Mouse (Mus musculus): Measurements from ENCODE around the gene Hdgfl2. TPM values are rescaled to one million over a fixed set of nuclear protein-coding genes. Genes with fewer than 3 reads are reported as not detected.
"Not testable (repeated sequence)": the region's sequence is repeated elsewhere in the genome, so short reads cannot be mapped to it uniquely, and the experiment has no call there.

The Hdgfl2 gene
- polyA plus RNA-seq, 1 experiment from 2014 or later, result 96.8 TPM

DNA sequence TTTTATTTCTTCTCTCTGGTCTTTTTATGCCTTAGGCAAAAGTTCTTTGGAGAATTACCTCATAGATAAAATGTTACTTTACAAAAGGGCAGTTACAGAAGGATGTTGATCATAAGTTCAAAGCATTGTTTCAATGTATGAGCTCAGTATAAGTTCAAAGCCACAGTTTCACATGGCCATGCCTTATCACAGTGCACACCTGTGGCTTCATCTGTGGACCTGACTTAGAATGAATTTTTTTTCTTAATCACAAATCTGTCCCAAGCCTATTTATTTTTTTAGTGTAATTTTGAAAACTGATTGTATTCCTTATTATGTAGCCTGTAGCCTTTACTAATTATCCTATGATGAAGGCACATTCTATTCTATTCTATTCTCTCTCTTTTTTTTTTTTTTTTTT, 24.5 kb upstream of the Hdgfl2 start:
- no peaks in the 10 kb centered on the region for H3K4me1 ChIP-seq (ENCODE audit: control insufficient read depth, insufficient read depth, low read length)
- no peaks in the 10 kb centered on the region; the same call in 1 of the 2 replicates for H3K36me3 ChIP-seq (ENCODE audit: control insufficient read depth, insufficient read depth, low read length)
- no peaks in the 10 kb centered on the region for H3K9me3 ChIP-seq (ENCODE audit: control insufficient read depth, low read length)
- no peak for ATAC-seq (ENCODE audit: low read depth)
- no peak overlapping the region for H3K4me2 ChIP-seq (ENCODE audit: low read depth, low read length)
- H3K27ac ChIP-seq (ENCODE audit: low read depth, low read length), result no peak overlapping the region
- no peak overlapping the region for H3K9ac ChIP-seq (replicated peaks; ENCODE audit: low read depth, low read length)
- no peak overlapping the region for H3K4me3 ChIP-seq (ENCODE audit: low read depth, low read length)
- H3K27me3 ChIP-seq (ENCODE audit: control insufficient read depth, insufficient read depth, low read length), result no peaks in the 10 kb centered on the region

DNA sequence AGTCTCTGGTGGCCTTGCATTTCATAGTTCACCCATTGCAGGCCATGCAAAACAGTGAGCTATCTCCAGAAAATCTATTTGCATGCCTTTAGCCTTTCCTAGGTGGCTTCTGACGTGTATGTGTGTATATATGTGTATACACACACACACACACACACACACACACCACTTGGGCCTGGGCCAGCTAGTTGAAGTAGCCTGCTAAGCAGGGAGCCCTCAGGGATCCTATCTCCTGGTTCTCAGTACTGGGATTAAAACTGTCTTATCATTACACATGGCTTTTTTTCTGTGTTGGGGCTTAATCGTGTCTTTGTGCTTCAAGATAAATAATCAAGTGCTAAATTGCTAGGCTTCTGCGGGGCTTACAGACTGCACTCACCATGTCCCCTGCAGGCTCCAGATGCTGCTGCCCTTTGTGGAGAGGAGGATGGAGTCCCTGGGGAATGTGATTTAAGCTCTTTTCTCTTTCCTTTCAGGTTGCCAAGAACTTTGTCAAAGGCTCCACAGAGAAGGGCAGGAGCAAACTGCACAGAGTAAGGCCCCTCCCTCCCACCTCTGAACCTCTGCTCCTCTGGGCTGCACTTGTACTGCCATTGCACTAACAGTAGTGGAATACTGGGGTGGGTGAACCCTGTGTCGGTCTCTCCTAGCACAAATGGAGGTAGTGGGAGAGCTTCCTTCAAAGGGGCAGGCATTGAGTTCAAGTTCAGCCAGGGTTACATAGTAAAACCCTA, 23.3 kb upstream of the Hdgfl2 start:
- no peaks in the 10 kb centered on the region for H3K4me1 ChIP-seq (ENCODE audit: control insufficient read depth, insufficient read depth, low read length)
- no peaks in the 10 kb centered on the region for H3K9me3 ChIP-seq (ENCODE audit: control insufficient read depth, low read length)
- no peaks in the 10 kb centered on the region for H3K27me3 ChIP-seq (ENCODE audit: control insufficient read depth, insufficient read depth, low read length)
- no peak overlapping the region for H3K9ac ChIP-seq (replicated peaks; ENCODE audit: low read depth, low read length)
- H3K4me3 ChIP-seq (ENCODE audit: low read depth, low read length), result no peak overlapping the region
- no peak overlapping the region for H3K4me2 ChIP-seq (ENCODE audit: low read depth, low read length)
- no peak for ATAC-seq (ENCODE audit: low read depth)
- no peaks in the 10 kb centered on the region; the same call in 1 of the 2 replicates for H3K36me3 ChIP-seq (ENCODE audit: control insufficient read depth, insufficient read depth, low read length)
- 51% methylated on average over 4 of the region's 4 CpGs for WGBS
- H3K27ac ChIP-seq (ENCODE audit: low read depth, low read length), result no peak overlapping the region

DNA sequence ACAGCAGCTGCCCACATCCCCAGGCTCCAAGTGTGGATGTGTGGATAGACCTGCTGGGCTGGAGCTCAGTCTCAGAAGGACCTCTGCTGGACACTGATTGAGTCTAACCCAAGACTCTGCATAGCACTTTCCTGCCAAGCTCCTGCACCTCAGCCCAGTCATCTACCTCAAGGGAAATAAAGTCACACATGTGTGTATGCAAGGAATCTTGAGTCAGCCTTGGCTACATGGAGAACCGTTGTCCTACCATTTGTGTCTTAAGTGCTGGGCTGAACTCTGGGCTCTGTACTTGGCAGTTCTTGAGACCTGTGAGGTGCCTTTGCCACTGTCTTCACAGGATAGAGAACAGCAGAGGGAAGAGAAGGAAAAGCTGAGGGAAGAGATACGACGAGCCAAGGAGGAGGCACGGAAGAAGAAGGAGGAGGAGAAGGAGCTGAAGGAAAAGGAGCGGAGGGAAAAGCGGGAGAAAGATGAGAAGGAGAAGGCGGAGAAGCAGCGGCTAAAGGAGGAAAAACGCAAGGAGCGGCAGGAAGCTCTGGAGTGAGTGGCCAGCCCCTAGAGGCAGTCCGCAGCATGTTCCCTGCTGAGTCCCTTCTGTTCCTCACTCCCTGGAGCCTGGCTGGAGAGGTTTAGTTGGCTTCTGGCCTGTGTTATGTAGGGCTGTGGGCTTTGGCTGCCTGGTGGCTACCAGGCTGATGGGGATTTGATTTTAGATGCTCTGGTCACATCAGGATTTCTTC, 21.9 kb upstream of the Hdgfl2 start:
- no peak overlapping the region for H3K4me2 ChIP-seq (ENCODE audit: low read depth, low read length)
- H3K4me3 ChIP-seq (ENCODE audit: low read depth, low read length), result no peak overlapping the region
- H3K27me3 ChIP-seq (ENCODE audit: control insufficient read depth, insufficient read depth, low read length), result no peaks in the 10 kb centered on the region
- ATAC-seq (ENCODE audit: low read depth), result no peak
- no peaks in the 10 kb centered on the region for H3K4me1 ChIP-seq (ENCODE audit: control insufficient read depth, insufficient read depth, low read length)
- H3K9ac ChIP-seq (replicated peaks; ENCODE audit: low read depth, low read length), result no peak overlapping the region
- H3K27ac ChIP-seq (ENCODE audit: low read depth, low read length), result no peak overlapping the region
- 88% methylated on average over 11 of the region's 11 CpGs for WGBS
- no peaks in the 10 kb centered on the region for H3K9me3 ChIP-seq (ENCODE audit: control insufficient read depth, low read length)
- H3K36me3 ChIP-seq (ENCODE audit: control insufficient read depth, insufficient read depth, low read length), result no peaks in the 10 kb centered on the region; the same call in none of the 2 replicates

DNA sequence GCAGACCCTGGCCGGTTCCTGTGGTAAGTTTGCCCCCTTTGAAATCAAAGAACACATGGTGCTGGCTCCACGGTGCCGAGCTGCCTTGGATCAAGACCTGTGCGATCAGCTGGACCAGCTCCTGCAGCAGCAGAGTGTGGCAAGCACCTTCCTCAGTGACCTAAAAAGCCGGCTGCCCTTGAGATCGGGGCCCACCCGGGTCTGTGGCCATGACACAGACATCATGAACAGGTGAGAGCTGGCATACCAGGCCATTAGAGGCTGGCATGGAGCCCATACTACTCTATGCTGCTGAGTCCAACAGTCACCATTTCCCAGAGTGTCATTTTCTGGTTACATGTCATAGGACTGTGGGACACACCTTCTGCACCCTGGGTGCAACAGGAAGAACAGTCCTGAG, 17.4 kb upstream of the Hdgfl2 start:
- Histone ChIP-seq H3K9ac (replicated peaks; ENCODE audit: low read depth, low read length) (no peak overlapping the region), H3K27ac (ENCODE audit: low read depth, low read length) (no peak overlapping the region), H3K36me3 (ENCODE audit: control insufficient read depth, insufficient read depth, low read length) (peaks cover 4% of the 10 kb centered on the region), H3K4me2 (ENCODE audit: low read depth, low read length) (no peak overlapping the region), H3K4me1 (ENCODE audit: control insufficient read depth, insufficient read depth, low read length) (no peaks in the 10 kb centered on the region), H3K4me3 (ENCODE audit: low read depth, low read length) (no peak overlapping the region), H3K27me3 (ENCODE audit: control insufficient read depth, insufficient read depth, low read length) (no peaks in the 10 kb centered on the region), H3K9me3 (ENCODE audit: control insufficient read depth, low read length) (no peaks in the 10 kb centered on the region)
- WGBS, result 94% methylated on average over 7 of the region's 7 CpGs
- ATAC-seq (ENCODE audit: low read depth), result no peak

DNA sequence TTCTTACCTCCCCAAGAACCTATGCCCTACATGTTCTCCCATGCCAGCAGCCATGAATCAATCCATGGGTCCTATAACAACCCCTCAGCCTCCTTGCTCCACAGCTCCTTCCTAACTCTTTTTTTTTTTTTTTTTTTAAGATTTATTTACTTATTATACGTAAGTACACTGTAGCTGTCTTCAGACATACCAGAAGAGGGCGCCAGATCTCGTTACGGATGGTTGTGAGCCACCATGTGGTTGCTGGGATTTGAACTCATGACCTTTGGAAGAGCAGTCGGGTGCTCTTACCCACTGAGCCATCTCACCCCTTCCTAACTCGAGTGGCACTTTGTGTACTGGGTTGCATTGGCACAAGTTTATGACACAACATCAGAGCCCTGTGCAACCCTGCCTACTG, 13.7 kb upstream of the Hdgfl2 start:
- not testable (repeated sequence) for ATAC-seq (ENCODE audit: low read depth); H3K4me3 ChIP-seq (ENCODE audit: low read depth, low read length); H3K4me2 ChIP-seq (ENCODE audit: low read depth, low read length); H3K4me1 ChIP-seq (ENCODE audit: control insufficient read depth, insufficient read depth, low read length); H3K9ac ChIP-seq (replicated peaks; ENCODE audit: low read depth, low read length); H3K9me3 ChIP-seq (ENCODE audit: control insufficient read depth, low read length); H3K27ac ChIP-seq (ENCODE audit: low read depth, low read length); H3K27me3 ChIP-seq (ENCODE audit: control insufficient read depth, insufficient read depth, low read length)
- H3K36me3 ChIP-seq (ENCODE audit: control insufficient read depth, insufficient read depth, low read length), result peaks cover 37% of the 10 kb centered on the region
- WGBS, result 90% methylated on average over 6 of the region's 6 CpGs

DNA sequence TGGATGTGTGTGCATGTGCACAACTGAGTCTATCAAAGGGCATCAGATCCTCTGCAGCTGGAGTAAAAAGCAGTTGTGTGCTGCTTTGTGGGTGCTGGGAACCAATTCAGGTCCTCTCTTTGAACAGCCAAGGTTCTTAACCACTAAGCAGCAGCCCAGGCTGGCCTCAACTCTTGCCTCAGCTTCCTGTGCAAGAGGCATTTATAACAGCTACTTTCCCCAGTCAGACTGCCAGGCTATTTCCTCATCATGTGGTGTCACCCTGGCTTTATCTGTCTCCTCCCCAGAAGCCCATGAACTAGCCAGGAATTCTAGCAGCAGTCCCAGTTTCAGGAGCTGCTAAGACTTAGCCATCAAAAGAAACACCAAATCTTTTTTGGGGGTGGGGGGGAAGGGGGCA, 13.0 kb upstream of the Hdgfl2 start:
- H3K36me3 ChIP-seq (ENCODE audit: control insufficient read depth, insufficient read depth, low read length), result peaks cover 43% of the 10 kb centered on the region
- no peak overlapping the region for H3K27ac ChIP-seq (ENCODE audit: low read depth, low read length)
- no peak overlapping the region for H3K9ac ChIP-seq (replicated peaks; ENCODE audit: low read depth, low read length)
- H3K9me3 ChIP-seq (ENCODE audit: control insufficient read depth, low read length), result no peaks in the 10 kb centered on the region
- H3K4me1 ChIP-seq (ENCODE audit: control insufficient read depth, insufficient read depth, low read length), result no peaks in the 10 kb centered on the region
- H3K4me2 ChIP-seq (ENCODE audit: low read depth, low read length), result no peak overlapping the region
- no peaks in the 10 kb centered on the region for H3K27me3 ChIP-seq (ENCODE audit: control insufficient read depth, insufficient read depth, low read length)
- no peak for ATAC-seq (ENCODE audit: low read depth)
- no peak overlapping the region for H3K4me3 ChIP-seq (ENCODE audit: low read depth, low read length)

DNA sequence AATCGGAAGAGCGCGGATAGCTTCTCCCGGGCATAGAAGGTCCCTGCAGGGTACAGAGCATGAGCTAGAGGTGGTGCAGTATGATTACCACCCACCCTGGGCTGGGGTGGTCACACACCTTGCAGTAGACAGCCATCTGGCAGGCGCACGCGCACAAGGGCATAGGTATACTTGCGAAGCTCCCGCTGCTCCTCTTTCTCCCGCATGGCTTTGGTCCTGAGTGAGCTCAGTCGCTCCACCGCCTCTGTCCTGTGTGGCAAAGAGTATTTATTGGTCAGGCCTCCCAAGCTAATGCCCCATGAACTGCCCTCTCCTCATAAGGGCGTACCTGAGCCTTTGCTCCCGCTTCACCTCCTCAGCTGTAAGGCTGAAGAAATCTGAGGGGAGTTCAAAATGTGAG, 10.4 kb upstream of the Hdgfl2 start:
- Histone ChIP-seq H3K36me3 (ENCODE audit: control insufficient read depth, insufficient read depth, low read length) (peaks cover 56% of the 10 kb centered on the region), H3K27me3 (ENCODE audit: control insufficient read depth, insufficient read depth, low read length) (no peaks in the 10 kb centered on the region), H3K4me1 (ENCODE audit: control insufficient read depth, insufficient read depth, low read length) (peaks cover 2% of the 10 kb centered on the region; the same call in 1 of the 2 replicates), H3K27ac (ENCODE audit: low read depth, low read length) (no peak overlapping the region), H3K9ac (replicated peaks; ENCODE audit: low read depth, low read length) (no peak overlapping the region), H3K4me3 (ENCODE audit: low read depth, low read length) (no peak overlapping the region), H3K9me3 (ENCODE audit: control insufficient read depth, low read length) (no peaks in the 10 kb centered on the region), H3K4me2 (ENCODE audit: low read depth, low read length) (no peak overlapping the region)
- WGBS, result 97% methylated on average over 14 of the region's 14 CpGs
- ATAC-seq (ENCODE audit: low read depth), result no peak

DNA sequence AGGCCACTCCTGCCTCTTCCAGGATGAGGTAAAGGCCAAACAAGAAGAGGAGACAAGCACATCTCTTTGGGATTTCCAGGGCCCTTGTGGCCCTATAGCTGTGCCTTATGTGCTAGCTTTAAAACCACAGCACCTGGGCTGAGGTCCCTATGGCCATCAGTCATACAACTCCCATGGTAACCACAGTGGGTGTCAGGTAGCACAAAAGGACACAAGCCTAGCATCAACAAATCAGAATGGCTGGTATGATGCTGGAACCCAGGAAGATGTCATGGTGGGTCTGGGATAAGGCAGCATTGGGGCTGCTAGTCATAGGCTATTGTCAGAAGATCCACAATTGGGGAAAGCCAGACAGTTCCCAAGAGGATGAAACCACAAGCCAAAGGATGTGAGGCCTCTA, 8.3 kb upstream of the Hdgfl2 start:
- H3K27ac ChIP-seq (ENCODE audit: low read depth, low read length), result no peak overlapping the region
- no peaks in the 10 kb centered on the region for H3K9me3 ChIP-seq (ENCODE audit: control insufficient read depth, low read length)
- H3K4me2 ChIP-seq (ENCODE audit: low read depth, low read length), result no peak overlapping the region
- peaks cover 56% of the 10 kb centered on the region for H3K36me3 ChIP-seq (ENCODE audit: control insufficient read depth, insufficient read depth, low read length)
- H3K4me1 ChIP-seq (ENCODE audit: control insufficient read depth, insufficient read depth, low read length), result peaks cover 7% of the 10 kb centered on the region; the same call in 1 of the 2 replicates
- no peaks in the 10 kb centered on the region for H3K27me3 ChIP-seq (ENCODE audit: control insufficient read depth, insufficient read depth, low read length)
- ATAC-seq (ENCODE audit: low read depth), result no peak
- H3K9ac ChIP-seq (replicated peaks; ENCODE audit: low read depth, low read length), result no peak overlapping the region
- no peak overlapping the region for H3K4me3 ChIP-seq (ENCODE audit: low read depth, low read length)

DNA sequence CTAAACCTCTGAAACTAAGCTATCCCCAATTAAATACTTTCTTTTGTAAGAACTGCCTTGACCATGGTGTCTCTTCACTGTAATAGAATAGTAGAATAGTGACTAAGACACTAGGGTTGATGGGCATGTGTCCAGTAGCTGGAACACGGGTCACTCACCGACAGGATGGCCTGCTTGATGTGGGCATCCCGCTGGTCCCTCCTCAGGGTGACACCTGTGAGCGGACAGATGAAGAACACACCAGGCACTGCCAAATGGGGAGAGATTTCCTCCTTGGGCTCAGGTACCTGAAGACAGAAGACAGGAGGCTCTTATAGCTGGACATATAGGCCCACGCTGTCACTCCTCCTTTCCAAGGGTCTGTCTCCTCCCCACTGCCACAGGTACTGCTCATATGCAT, 7.2 kb upstream of the Hdgfl2 start:
- ATAC-seq (ENCODE audit: low read depth), result no peak
- Histone ChIP-seq H3K9ac (replicated peaks; ENCODE audit: low read depth, low read length) (no peak overlapping the region), H3K36me3 (ENCODE audit: control insufficient read depth, insufficient read depth, low read length) (peaks cover 53% of the 10 kb centered on the region), H3K9me3 (ENCODE audit: control insufficient read depth, low read length) (no peaks in the 10 kb centered on the region), H3K27me3 (ENCODE audit: control insufficient read depth, insufficient read depth, low read length) (no peaks in the 10 kb centered on the region), H3K4me3 (ENCODE audit: low read depth, low read length) (no peak overlapping the region), H3K4me1 (ENCODE audit: control insufficient read depth, insufficient read depth, low read length) (peaks cover 7% of the 10 kb centered on the region; the same call in 1 of the 2 replicates), H3K4me2 (ENCODE audit: low read depth, low read length) (no peak overlapping the region), H3K27ac (ENCODE audit: low read depth, low read length) (no peak overlapping the region)
- 96% methylated on average over 5 of the region's 5 CpGs for WGBS

Measured in neural tube, embryonic 14.5 days (tissue).